Mouse (Mus musculus) gastrocnemius, postnatal 4 days (tissue): ENCODE data around the gene Herc4. TPM values are rescaled to one million over a fixed set of nuclear protein-coding genes. Genes with fewer than 3 reads are reported as not detected.

Source experiments
- DNase-seq, 2 experiments: peaks; one replicate each; pipeline ENCODE4 v3.0.0; 2021 to 2022; ENCODE audit warnings: low spot score in 2 of 2, mixed read lengths in 2 of 2
- total RNA-seq, 2 experiments: library from RNA; stranded (reverse); gene quantifications; 2 replicates each; pipeline ENCODE4 v1.2.3; 2021

The Herc4 gene
- total RNA-seq, 2 experiments from 2014 or later = 29.2 to 33.2 TPM

DNA sequence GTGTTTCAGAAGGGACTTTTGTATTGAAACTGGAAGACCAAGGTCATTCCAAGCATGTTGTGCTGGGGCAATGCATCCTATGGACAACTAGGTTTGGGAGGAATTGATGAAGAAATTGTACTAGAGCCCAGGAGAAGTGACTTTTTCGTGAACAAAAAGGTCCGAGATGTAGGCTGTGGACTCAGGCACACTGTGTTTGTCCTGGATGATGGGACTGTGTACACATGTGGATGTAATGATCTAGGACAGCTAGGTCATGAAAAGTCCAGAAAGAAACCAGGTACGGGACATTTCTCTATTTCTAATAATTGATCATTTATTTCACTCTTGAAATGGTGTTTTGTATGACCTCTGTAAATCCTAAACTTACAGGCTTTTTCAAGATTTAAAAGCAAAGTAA is 2.2 kb downstream of the Herc4 start:
- no peak for DNase-seq

GRCm38 (mm10) chr10:63247457-63247856 is 3.8 kb downstream of the Herc4 start:
- DNase-seq = no peak

- no peak for DNase-seq
Observed at GRCm38 (mm10) chr10:63248421-63248820, 4.8 kb downstream of the Herc4 start.

DNA sequence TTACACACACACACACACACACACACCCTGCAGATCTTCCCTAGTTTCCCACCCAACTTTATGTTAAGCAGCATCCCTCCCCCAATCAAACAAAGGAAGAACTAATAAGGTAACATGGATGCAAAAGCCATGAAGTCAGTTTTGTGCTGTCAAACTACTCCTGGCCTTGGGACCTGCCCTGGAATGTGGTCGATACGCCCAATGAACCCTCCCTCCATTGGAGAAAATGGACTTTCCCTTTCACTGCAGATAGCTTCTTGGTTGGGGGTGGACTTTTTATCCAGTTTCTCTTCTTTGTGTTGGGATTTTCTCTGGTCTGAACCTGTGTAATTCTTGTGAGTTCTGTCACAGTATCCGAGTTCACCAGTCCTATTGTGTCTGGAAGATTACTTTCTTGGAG is 15.1 kb downstream of the Herc4 start:
- no peak for DNase-seq

DNA sequence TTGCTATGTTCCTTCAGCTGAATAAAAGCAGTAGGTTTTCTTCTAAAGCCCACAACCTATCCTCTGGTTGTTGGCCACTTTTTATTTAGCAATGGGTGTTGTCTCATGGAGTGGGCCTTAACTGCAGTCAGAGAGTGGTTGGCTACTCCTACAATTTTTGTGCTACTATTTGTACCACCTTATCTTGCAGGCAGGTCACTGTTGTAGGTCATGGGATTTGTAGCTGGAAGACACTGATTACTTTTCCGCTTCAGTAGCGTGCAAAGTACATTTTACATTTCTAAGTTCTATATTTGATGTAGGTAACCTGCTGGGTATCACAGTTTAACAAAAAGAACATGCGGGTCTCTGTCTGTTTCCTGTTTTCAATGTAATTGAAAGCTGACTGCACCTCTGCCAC is 15.7 kb downstream of the Herc4 start:
- no peak for DNase-seq

DNA sequence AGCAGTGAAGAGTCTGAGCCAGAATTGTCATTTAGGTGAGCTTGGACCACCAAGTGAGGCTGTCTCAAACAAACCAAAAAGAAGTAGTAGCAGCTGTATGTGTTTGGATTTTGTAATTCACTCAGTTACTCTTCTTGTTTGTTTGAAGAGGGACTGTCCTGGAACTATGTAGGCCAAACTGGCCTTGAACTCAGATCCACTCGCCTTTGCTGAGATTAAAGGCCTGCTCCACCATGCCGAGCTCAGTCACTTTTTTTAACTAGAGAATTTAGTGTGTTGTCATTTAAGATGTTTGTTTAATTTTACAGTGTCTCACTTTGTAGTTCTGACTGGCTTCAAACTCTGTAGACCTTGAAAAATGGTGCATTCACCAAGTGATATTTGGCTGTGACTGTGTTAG is 24.3 kb downstream of the Herc4 start:
- DNase-seq = no peak

GRCm38 (mm10) chr10:63272401-63272800 is 28.8 kb downstream of the Herc4 start:
- no peak for DNase-seq

- no peak for DNase-seq
Observed at GRCm38 (mm10) chr10:63272868-63273267, 29.3 kb downstream of the Herc4 start.

GRCm38 (mm10) chr10:63277010-63277409 is 33.4 kb downstream of the Herc4 start:
- DNase-seq = no peak

- no peak for DNase-seq
Observed at GRCm38 (mm10) chr10:63279851-63280250, 36.2 kb downstream of the Herc4 start.

DNA sequence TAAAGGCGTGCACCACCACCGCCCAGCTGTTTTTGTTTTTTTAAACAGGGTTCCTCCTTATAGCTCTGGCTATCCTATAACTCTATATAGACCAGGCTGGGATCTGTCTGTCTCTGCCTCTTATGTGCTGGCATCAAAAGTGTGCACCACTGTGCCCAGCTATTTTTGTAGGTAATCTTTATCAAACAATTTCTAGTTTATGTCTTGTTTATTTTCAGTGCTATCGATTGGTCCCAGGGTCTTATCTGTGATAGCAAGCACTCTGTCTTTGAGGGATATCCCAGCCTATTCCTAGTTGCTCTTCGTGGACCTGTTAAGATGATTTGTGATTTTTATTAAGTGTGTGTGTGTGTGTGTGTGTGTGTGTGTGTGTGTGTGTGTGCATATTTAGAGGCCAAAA is 38.8 kb downstream of the Herc4 start:
- DNase-seq = no peak

- no peak for DNase-seq
Observed at GRCm38 (mm10) chr10:63282846-63283245, 39.2 kb downstream of the Herc4 start.

- no peak for DNase-seq
Observed at GRCm38 (mm10) chr10:63302356-63302755, 58.7 kb downstream of the Herc4 start.

DNA sequence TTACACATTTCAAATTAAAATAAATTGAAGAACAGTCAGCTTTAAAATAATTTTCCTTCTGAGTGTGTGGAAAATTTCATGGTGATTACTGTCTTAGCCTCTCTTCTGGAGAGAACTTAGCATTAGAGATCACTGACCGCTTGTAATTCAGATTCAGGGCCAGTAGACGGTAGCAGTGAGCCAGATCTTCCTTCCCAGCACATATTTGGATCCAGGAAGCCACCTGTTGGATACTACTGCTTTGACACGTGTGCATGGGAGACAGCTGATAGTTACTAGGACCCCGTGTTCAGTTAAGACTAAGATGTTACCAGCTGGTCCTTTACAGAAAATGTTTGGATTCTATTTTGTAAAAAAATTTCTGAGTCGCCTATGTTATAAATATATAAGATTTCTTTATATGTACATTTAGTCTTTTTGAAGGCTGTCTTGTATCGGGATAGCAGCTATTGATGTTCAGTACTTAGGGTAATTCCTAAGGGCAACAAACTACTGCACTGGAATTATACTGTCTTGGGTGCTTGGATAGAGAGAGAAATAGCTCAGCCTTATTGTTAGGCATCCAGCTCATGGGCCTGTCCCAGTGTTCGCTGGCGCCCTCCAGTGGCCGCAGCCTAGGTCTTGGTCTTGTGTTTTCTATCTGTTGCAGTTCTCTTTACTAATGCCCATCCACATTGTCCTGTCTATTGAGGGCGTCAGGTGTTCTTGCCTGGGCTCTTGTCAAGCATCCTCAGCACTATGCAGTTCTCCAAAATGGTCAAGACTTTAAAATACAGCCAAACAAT is 65.2 kb downstream of the Herc4 start:
- peak; percentile 65 to 78 for DNase-seq

DNA sequence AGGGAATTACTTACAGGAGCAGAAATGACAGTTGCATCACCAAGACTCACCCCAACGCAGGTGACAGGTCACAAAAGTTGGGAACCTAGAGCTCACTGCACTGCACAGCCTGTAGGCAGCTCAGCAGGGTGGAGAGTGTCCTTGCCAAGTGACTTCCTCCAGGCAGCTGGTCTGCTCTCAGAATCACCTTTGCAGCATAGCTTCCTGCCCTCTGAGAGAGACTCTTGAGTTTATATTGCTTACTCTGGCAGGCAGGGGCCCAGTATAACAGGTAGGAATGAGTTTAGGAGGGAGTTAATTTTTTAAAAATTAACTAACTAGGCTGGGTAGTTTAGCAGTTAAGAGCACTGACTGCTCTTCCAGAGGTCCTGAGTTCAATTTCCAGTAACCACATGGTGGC is 70.1 kb downstream of the Herc4 start:
- DNase-seq = no peak

DNA sequence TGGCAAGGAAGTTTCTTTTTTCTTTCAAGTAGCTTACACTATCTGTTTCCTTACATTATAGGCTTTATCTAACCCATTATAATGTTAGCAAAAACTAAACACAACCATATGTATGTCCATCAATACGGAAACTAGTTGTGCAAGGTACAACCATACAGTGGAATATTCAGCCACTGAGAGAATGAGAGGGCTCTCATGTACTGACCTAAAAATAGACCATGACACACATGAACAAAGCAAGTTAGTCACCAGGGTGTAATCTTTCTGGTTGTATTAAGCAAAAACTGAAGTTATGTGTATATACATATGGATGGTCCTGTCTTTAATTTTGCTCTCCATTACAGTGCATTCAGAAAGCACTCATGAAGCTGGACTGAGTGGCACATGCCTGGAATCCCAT is 83.5 kb downstream of the Herc4 start:
- DNase-seq = no peak

GRCm38 (mm10) chr10:63336901-63337300 is 93.3 kb downstream of the Herc4 start:
- no peak for DNase-seq

DNA sequence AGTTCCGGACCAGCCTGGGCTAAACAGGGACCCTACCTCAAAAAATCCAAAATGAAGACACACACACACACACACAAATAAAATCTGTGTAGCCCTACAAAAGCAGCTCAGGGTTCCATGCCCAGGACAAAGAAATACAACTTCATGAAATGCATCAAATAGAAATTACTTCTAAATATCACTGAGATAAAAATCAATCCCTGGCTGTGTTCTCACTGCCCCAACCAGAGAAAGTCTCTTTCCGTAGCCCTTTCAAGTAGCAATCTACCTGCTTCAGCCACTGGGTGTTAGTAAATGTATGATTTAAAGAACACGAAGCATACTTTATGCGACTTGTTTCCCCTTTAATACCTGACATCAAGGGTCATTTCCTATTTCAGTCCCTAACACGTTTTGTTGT is 93.7 kb downstream of the Herc4 start:
- DNase-seq = no peak

DNA sequence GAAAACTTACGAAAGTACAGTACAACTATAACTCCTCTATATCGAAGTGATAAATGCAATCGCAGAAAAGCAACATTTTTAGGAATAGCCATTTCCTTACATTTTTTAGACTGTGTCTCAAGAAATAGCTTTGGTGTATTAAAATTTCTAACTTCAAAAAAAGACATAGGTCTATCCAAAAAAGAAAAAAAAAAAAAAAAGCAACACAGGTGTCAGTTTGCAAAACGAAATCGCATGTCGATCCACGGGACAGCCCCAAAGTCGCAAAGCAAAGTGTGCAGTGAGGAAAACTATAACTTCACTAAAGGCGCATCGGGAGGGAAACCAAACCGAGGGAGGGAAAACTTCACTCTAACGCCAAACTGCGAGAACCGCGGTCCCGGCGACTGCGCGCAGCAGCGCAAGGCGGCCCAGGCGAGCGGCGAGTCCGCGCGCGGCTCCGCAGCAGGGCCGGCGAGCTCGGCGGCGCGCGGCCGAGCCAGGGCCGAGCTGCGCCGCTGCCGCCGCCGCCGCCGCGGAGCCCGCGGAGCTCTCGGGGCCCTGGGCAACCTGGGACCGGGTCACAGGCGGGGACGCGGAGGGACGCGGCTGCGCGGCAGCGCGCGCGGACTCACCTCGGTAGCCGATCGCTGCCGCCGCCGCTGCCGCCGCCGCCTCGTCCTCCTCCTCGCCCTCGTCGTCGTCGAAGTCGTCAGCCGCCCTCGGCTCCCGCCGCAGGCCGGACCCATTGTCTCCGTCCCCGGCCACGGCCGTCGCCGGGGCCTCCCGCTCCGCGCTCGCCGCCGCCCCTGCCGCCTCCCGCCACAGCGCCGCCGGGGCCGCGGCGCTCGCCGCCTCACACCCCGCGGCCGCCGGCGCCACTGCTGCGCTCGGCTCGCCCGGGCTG is 94.6 kb downstream of the Herc4 start:
- peak; percentile 38 to 69 for DNase-seq

- DNase-seq = peak; percentile 89 to 91
Observed at GRCm38 (mm10) chr10:63338914-63339643, 95.5 kb downstream of the Herc4 start.

- DNase-seq = no peak
Observed at GRCm38 (mm10) chr10:63341351-63341750, 97.7 kb downstream of the Herc4 start.

DNA sequence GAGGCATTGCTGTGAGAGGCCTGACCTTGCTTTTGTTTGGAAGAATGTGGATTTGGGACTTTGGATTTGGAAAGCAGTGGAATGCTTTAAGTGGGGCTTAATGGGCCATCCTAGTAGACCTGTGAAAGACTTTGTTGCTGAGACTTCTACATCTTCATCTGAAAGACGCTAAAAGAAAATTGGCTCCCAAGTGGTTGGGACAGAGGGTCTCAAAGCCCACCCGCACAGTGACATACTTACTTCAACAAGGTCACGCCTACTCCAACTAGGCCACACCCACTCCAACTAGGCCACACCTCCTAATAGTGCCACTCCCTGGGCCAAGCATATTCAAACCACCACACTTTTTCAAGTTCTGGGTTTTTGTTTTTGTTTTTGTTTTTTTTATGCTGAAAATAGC is 101.1 kb downstream of the Herc4 start:
- no peak for DNase-seq
